Mouse (Mus musculus): Measurements from ENCODE around the gene Chchd4. TPM values are rescaled to one million over a fixed set of nuclear protein-coding genes. Genes with fewer than 3 reads are reported as not detected.
"Not testable (repeated sequence)": the region's sequence is repeated elsewhere in the genome, so short reads cannot be mapped to it uniquely, and the experiment has no call there.

The Chchd4 gene
- polyA plus RNA-seq, 1 experiment from 2014 or later = 26.7 TPM

- H3K4me1 ChIP-seq (replicated peaks) = peaks cover 20% of the 10 kb centered on the region
- 90% methylated on average over 10 of the region's 10 CpGs for WGBS
- peak overlapping the region; percentile 72; the same call in 1 of the 2 replicates for H3K27ac ChIP-seq
- H3K4me3 ChIP-seq = no peak overlapping the region
- peaks cover 95% of the 10 kb centered on the region for H3K36me3 ChIP-seq
- H3K27me3 ChIP-seq (ENCODE audit: insufficient read depth, poor library complexity, severe bottlenecking) = no peaks in the 10 kb centered on the region
- DNase-seq (ENCODE audit: low spot score) = no peak
- H3K9me3 ChIP-seq = no peaks in the 10 kb centered on the region
Measured at GRCm38 (mm10) chr6:91493053-91493452, 19.7 kb upstream of the Chchd4 start.

- H3K4me1 ChIP-seq (replicated peaks) = peaks cover 20% of the 10 kb centered on the region
- H3K9me3 ChIP-seq = no peaks in the 10 kb centered on the region
- DNase-seq (ENCODE audit: low spot score) = no peak
- H3K4me3 ChIP-seq = no peak overlapping the region
- H3K27ac ChIP-seq = peak overlapping the region; percentile 29; the same call in 1 of the 2 replicates
- 70% methylated on average over 6 of the region's 6 CpGs for WGBS
- H3K36me3 ChIP-seq = peaks cover 95% of the 10 kb centered on the region
- H3K27me3 ChIP-seq (ENCODE audit: insufficient read depth, poor library complexity, severe bottlenecking) = no peaks in the 10 kb centered on the region
Measured at GRCm38 (mm10) chr6:91491004-91491403, 17.7 kb upstream of the Chchd4 start.

GRCm38 (mm10) chr6:91489872-91490271 is 16.5 kb upstream of the Chchd4 start:
- Histone ChIP-seq H3K4me3 (no peak overlapping the region), H3K4me1 (replicated peaks) (peaks cover 20% of the 10 kb centered on the region), H3K27me3 (ENCODE audit: insufficient read depth, poor library complexity, severe bottlenecking) (no peaks in the 10 kb centered on the region), H3K36me3 (peaks cover 95% of the 10 kb centered on the region), H3K9me3 (no peaks in the 10 kb centered on the region), H3K27ac (no peak overlapping the region)
- WGBS = 87% methylated on average over 10 of the region's 10 CpGs
- DNase-seq (ENCODE audit: low spot score) = no peak

- Histone ChIP-seq H3K27ac (no peak overlapping the region), H3K9me3 (no peaks in the 10 kb centered on the region), H3K27me3 (ENCODE audit: insufficient read depth, poor library complexity, severe bottlenecking) (no peaks in the 10 kb centered on the region), H3K4me1 (replicated peaks) (peaks cover 20% of the 10 kb centered on the region), H3K4me3 (no peak overlapping the region), H3K36me3 (peaks cover 97% of the 10 kb centered on the region)
- 89% methylated on average over 9 of the region's 9 CpGs for WGBS
- DNase-seq (ENCODE audit: low spot score) = no peak
Measured at GRCm38 (mm10) chr6:91488496-91489212, 15.3 kb upstream of the Chchd4 start.

- 93% methylated on average over 15 of the region's 15 CpGs for WGBS
- no peak for DNase-seq (ENCODE audit: low spot score)
- H3K4me3 ChIP-seq = no peak overlapping the region
- H3K4me1 ChIP-seq (replicated peaks) = peaks cover 8% of the 10 kb centered on the region
- H3K9me3 ChIP-seq = no peaks in the 10 kb centered on the region
- no peak overlapping the region for H3K27ac ChIP-seq
- no peaks in the 10 kb centered on the region for H3K27me3 ChIP-seq (ENCODE audit: insufficient read depth, poor library complexity, severe bottlenecking)
- H3K36me3 ChIP-seq = peaks cover 99% of the 10 kb centered on the region
Measured at GRCm38 (mm10) chr6:91486736-91487453, 13.5 kb upstream of the Chchd4 start.

- Histone ChIP-seq H3K4me1 (replicated peaks) (no peaks in the 10 kb centered on the region), H3K9me3 (no peaks in the 10 kb centered on the region), H3K27ac (no peak overlapping the region), H3K27me3 (ENCODE audit: insufficient read depth, poor library complexity, severe bottlenecking) (no peaks in the 10 kb centered on the region), H3K4me3 (no peak overlapping the region), H3K36me3 (peaks cover 100% of the 10 kb centered on the region)
- WGBS = 98% methylated on average over 2 of the region's 2 CpGs
- DNase-seq (ENCODE audit: low spot score) = no peak
Measured at GRCm38 (mm10) chr6:91483371-91483770, 10.0 kb upstream of the Chchd4 start.

GRCm38 (mm10) chr6:91476541-91476940 is 3.2 kb upstream of the Chchd4 start:
- no peak for DNase-seq (ENCODE audit: low spot score)
- Histone ChIP-seq H3K4me3 (no peak overlapping the region), H3K27me3 (ENCODE audit: insufficient read depth, poor library complexity, severe bottlenecking) (no peaks in the 10 kb centered on the region)

GRCm38 (mm10) chr6:91474441-91475190 is 1.3 kb upstream of the Chchd4 start:
- H3K4me3 ChIP-seq = peak overlapping the region; percentile 69
- no peaks in the 10 kb centered on the region for H3K9me3 ChIP-seq
- peaks cover 53% of the 10 kb centered on the region for H3K36me3 ChIP-seq
- 62% methylated on average over 9 of the region's 9 CpGs for WGBS
- H3K27me3 ChIP-seq (ENCODE audit: insufficient read depth, poor library complexity, severe bottlenecking) = no peaks in the 10 kb centered on the region
- no peak for DNase-seq (ENCODE audit: low spot score)
- peak overlapping the region; percentile 90 for H3K27ac ChIP-seq
- peaks cover 29% of the 10 kb centered on the region for H3K4me1 ChIP-seq (replicated peaks)

More at GRCm38 (mm10) chr6:91476541-91476940, 3.2 kb upstream of the Chchd4 start:
- Histone ChIP-seq H3K4me1 (replicated peaks) (peaks cover 29% of the 10 kb centered on the region), H3K9me3 (no peaks in the 10 kb centered on the region), H3K36me3 (peaks cover 64% of the 10 kb centered on the region), H3K27ac (no peak overlapping the region)
- 97% methylated on average over 2 of the region's 2 CpGs for WGBS

GRCm38 (mm10) chr6:91473805-91474440 is 577 bp upstream of the Chchd4 start:
- Histone ChIP-seq H3K36me3 (peaks cover 53% of the 10 kb centered on the region), H3K4me3 (peak overlapping the region; percentile 69), H3K27me3 (ENCODE audit: insufficient read depth, poor library complexity, severe bottlenecking) (no peaks in the 10 kb centered on the region), H3K27ac (peak overlapping the region; percentile 90), H3K9me3 (no peaks in the 10 kb centered on the region), H3K4me1 (replicated peaks) (peaks cover 29% of the 10 kb centered on the region)
- WGBS = under 1% methylated on average over 27 of the region's 27 CpGs
- peak; percentile 20 for DNase-seq (ENCODE audit: low spot score)

GRCm38 (mm10) chr6:91472319-91472718 is 1.0 kb downstream of the Chchd4 start:
- H3K27ac ChIP-seq = peak overlapping the region; percentile 90
- peak; percentile 16 for DNase-seq (ENCODE audit: low spot score)
- H3K4me1 ChIP-seq (replicated peaks) = peaks cover 29% of the 10 kb centered on the region
- H3K4me3 ChIP-seq = peak overlapping the region; percentile 69
- H3K36me3 ChIP-seq = peaks cover 52% of the 10 kb centered on the region
- 34% methylated on average over 6 of the region's 6 CpGs for WGBS
- no peaks in the 10 kb centered on the region for H3K9me3 ChIP-seq
- no peaks in the 10 kb centered on the region for H3K27me3 ChIP-seq (ENCODE audit: insufficient read depth, poor library complexity, severe bottlenecking)

GRCm38 (mm10) chr6:91471427-91471826 is 1.9 kb downstream of the Chchd4 start:
- Histone ChIP-seq H3K4me3 (peak overlapping the region; percentile 69; the same call in 1 of the 2 replicates), H3K36me3 (peaks cover 52% of the 10 kb centered on the region), H3K4me1 (replicated peaks) (peaks cover 29% of the 10 kb centered on the region)
- not testable (repeated sequence) for DNase-seq (ENCODE audit: low spot score); H3K27ac ChIP-seq; H3K27me3 ChIP-seq (ENCODE audit: insufficient read depth, poor library complexity, severe bottlenecking); H3K9me3 ChIP-seq
- 93% methylated on average over 3 of the region's 3 CpGs for WGBS

GRCm38 (mm10) chr6:91470712-91471111 is 2.6 kb downstream of the Chchd4 start:
- H3K27ac ChIP-seq = no peak overlapping the region
- no peak for DNase-seq (ENCODE audit: low spot score)
- H3K27me3 ChIP-seq (ENCODE audit: insufficient read depth, poor library complexity, severe bottlenecking) = no peaks in the 10 kb centered on the region
- 89% methylated on average over 2 of the region's 2 CpGs for WGBS
- peaks cover 52% of the 10 kb centered on the region for H3K36me3 ChIP-seq
- no peaks in the 10 kb centered on the region for H3K9me3 ChIP-seq
- peaks cover 29% of the 10 kb centered on the region for H3K4me1 ChIP-seq (replicated peaks)
- H3K4me3 ChIP-seq = no peak overlapping the region

All from hindbrain, embryonic 10.5 days (tissue).